Mouse (Mus musculus): ENCODE measurements around the gene Pemt. TPM values are rescaled to one million over a fixed set of nuclear protein-coding genes. Genes with fewer than 3 reads are reported as not detected.

The Pemt gene
- polyA plus RNA-seq (2014; fragmentation: Nextera tagmentation; extraction: Ambion mirVana): 7.3 and 9.4 TPM in 2 replicates

- peak within 1 kb of the TSS; percentile 85 for H3K27ac ChIP-seq (ENCODE audit: low read depth, low read length)
- H3K9me3 ChIP-seq (replicated peaks; ENCODE audit: control insufficient read depth, low read length): no peaks in the 10 kb centered on the region
- peak within 1 kb of the TSS; percentile 47 for H3K4me3 ChIP-seq (ENCODE audit: low read depth, low read length)
- DNase-seq (ENCODE audit: low spot score) (peak; percentile 98), ATAC-seq (peak; percentile 100)
- H3K36me3 ChIP-seq (ENCODE audit: control insufficient read depth, insufficient read depth, low read length): no peaks in the 10 kb centered on the region
- H3K4me1 ChIP-seq (ENCODE audit: control insufficient read depth, insufficient read depth, low read length): peaks cover 6% of the 10 kb centered on the region
- H3K4me2 ChIP-seq (ENCODE audit: low read length): peak within 1 kb of the TSS; percentile 63
- H3K27me3 ChIP-seq (replicated peaks; ENCODE audit: control insufficient read depth, insufficient read depth, low read length): no peaks in the 10 kb centered on the region
- WGBS: under 1% methylated on average over 44 of the region's 44 CpGs
- peak within 1 kb of the TSS; percentile 66 for H3K9ac ChIP-seq (ENCODE audit: low read length)
Measured at GRCm38 (mm10) chr11:60046058-60046735, at the start of gene Pemt. Gene Pemt (minus strand): TSS chr11:60046489.

DNA sequence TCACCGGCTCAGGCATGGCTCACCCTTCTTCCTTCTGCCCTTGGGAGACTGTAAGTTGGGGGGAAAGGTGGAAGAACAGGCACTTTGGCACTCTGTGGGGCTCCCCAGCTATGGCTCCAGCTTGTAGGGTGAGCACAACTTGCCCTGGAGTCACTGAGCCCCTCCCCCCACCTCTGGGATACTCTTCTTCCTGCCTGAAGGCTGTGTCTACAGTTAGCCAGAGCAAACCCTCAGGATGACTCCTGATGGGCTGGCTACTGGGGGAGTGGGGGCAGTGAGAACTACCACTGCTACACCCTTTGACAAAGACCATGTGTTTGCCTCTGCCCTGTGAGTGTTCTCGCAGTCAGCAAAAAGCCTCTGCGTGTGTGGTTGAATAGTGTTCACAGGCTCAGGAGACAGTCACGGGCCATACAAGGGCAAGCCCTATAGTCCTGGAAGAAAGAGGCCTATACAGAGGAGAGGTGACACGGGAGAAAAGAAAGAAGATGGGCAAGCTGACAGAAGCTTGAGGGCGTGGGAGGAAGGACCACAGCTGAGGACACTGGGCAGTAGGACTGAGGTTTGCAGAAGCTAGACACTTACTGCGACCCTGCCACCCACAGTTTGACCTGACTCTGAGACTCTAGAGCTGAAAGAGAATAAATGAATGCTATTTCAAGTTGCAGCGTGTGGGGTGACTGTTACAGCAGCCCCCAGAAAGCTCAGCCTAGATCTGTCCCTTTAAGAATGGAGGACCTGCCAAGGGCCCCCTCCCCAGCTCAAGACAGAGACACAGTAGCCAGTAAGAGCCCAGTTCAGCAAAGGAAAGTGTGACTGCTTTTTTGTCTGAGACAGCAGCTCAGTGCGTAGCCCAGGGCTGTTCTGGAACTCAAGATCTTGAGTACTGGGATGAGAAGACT lies 48.9 kb upstream of the Pemt start:
- no peaks in the 10 kb centered on the region for H3K36me3 ChIP-seq (ENCODE audit: control insufficient read depth, insufficient read depth, low read length)
- WGBS: 64% methylated on average over 9 of the region's 9 CpGs
- no peaks in the 10 kb centered on the region for H3K27me3 ChIP-seq (replicated peaks; ENCODE audit: control insufficient read depth, insufficient read depth, low read length)
- peak overlapping the region; percentile 52; the same call in 1 of the 2 replicates for H3K27ac ChIP-seq (ENCODE audit: low read depth, low read length)
- DNase-seq (ENCODE audit: low spot score): no peak
- H3K4me1 ChIP-seq (ENCODE audit: control insufficient read depth, insufficient read depth, low read length): peaks cover 2% of the 10 kb centered on the region; the same call in 1 of the 2 replicates
- no peak overlapping the region for H3K9ac ChIP-seq (ENCODE audit: low read length)
- no peak for ATAC-seq
- H3K9me3 ChIP-seq (replicated peaks; ENCODE audit: control insufficient read depth, low read length): no peaks in the 10 kb centered on the region
- no peak overlapping the region for H3K4me2 ChIP-seq (ENCODE audit: low read length)
- no peak overlapping the region for H3K4me3 ChIP-seq (ENCODE audit: low read depth, low read length)

DNA sequence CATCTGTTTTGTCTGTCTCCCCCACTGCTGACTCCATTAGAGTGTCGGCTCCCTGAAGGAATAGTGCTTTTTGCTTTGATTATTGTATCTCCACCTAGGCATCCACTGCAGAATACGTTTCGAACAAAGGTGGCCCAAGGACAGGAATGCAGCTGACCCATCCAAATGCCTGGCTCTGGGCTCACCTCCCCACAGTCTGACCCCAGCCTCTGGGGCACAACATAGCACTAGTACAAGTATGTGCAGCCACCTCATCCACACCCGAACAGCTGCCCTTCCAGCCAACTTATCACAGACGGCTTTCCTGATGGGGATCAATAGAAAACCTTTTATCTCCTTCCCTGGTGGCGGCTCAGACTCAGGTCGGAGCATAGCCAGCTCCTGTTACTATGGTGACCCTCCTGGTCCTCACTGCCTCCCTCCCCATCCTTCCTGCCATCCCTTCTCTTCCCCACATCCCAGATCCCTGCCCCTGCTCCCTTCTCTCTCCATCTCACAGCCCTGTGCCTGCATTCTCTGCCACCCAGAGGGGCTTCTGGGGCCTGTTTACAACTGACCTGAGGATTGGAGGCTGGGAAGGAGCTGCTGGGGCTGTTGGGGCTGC lies 47.8 kb upstream of the Pemt start:
- ATAC-seq (peak; percentile 55; the same call in 1 of the 2 replicates), DNase-seq (ENCODE audit: low spot score) (peak; percentile 37)
- Histone ChIP-seq H3K4me1 (ENCODE audit: control insufficient read depth, insufficient read depth, low read length) (peaks cover 2% of the 10 kb centered on the region; the same call in 1 of the 2 replicates), H3K9me3 (replicated peaks; ENCODE audit: control insufficient read depth, low read length) (no peaks in the 10 kb centered on the region), H3K27me3 (replicated peaks; ENCODE audit: control insufficient read depth, insufficient read depth, low read length) (no peaks in the 10 kb centered on the region), H3K9ac (ENCODE audit: low read length) (no peak overlapping the region), H3K27ac (ENCODE audit: low read depth, low read length) (peak overlapping the region; percentile 55), H3K4me3 (ENCODE audit: low read depth, low read length) (no peak overlapping the region), H3K36me3 (ENCODE audit: control insufficient read depth, insufficient read depth, low read length) (no peaks in the 10 kb centered on the region), H3K4me2 (ENCODE audit: low read length) (no peak overlapping the region)
- WGBS: 26% methylated on average over 7 of the region's 7 CpGs

GRCm38 (mm10) chr11:60093227-60093626 lies 46.9 kb upstream of the Pemt start:
- peaks cover 2% of the 10 kb centered on the region; the same call in 1 of the 2 replicates for H3K4me1 ChIP-seq (ENCODE audit: control insufficient read depth, insufficient read depth, low read length)
- no peak overlapping the region for H3K9ac ChIP-seq (ENCODE audit: low read length)
- no peak for ATAC-seq
- H3K9me3 ChIP-seq (replicated peaks; ENCODE audit: control insufficient read depth, low read length): no peaks in the 10 kb centered on the region
- H3K27ac ChIP-seq (ENCODE audit: low read depth, low read length): peak overlapping the region; percentile 55; the same call in 1 of the 2 replicates
- no peak for DNase-seq (ENCODE audit: low spot score)
- H3K4me3 ChIP-seq (ENCODE audit: low read depth, low read length): no peak overlapping the region
- no peaks in the 10 kb centered on the region for H3K36me3 ChIP-seq (ENCODE audit: control insufficient read depth, insufficient read depth, low read length)
- no peaks in the 10 kb centered on the region for H3K27me3 ChIP-seq (replicated peaks; ENCODE audit: control insufficient read depth, insufficient read depth, low read length)
- no peak overlapping the region for H3K4me2 ChIP-seq (ENCODE audit: low read length)

- DNase-seq (ENCODE audit: low spot score): no peak
- Histone ChIP-seq H3K4me1 (ENCODE audit: control insufficient read depth, insufficient read depth, low read length) (peaks cover 2% of the 10 kb centered on the region; the same call in 1 of the 2 replicates), H3K4me3 (ENCODE audit: low read depth, low read length) (no peak overlapping the region), H3K27me3 (replicated peaks; ENCODE audit: control insufficient read depth, insufficient read depth, low read length) (no peaks in the 10 kb centered on the region), H3K9me3 (replicated peaks; ENCODE audit: control insufficient read depth, low read length) (no peaks in the 10 kb centered on the region), H3K27ac (ENCODE audit: low read depth, low read length) (no peak overlapping the region), H3K4me2 (ENCODE audit: low read length) (no peak overlapping the region), H3K36me3 (ENCODE audit: control insufficient read depth, insufficient read depth, low read length) (no peaks in the 10 kb centered on the region), H3K9ac (ENCODE audit: low read length) (no peak overlapping the region)
- whole genome bisulfite sequencing: 65% methylated on average over 7 of the region's 7 CpGs
- no peak for ATAC-seq
Measured at GRCm38 (mm10) chr11:60091422-60091761, 45.1 kb upstream of the Pemt start.

GRCm38 (mm10) chr11:60090696-60091421 lies 44.6 kb upstream of the Pemt start:
- Histone ChIP-seq H3K4me1 (ENCODE audit: control insufficient read depth, insufficient read depth, low read length) (peaks cover 2% of the 10 kb centered on the region; the same call in 1 of the 2 replicates), H3K4me2 (ENCODE audit: low read length) (no peak overlapping the region), H3K27ac (ENCODE audit: low read depth, low read length) (no peak overlapping the region), H3K27me3 (replicated peaks; ENCODE audit: control insufficient read depth, insufficient read depth, low read length) (no peaks in the 10 kb centered on the region), H3K4me3 (ENCODE audit: low read depth, low read length) (no peak overlapping the region), H3K9me3 (replicated peaks; ENCODE audit: control insufficient read depth, low read length) (no peaks in the 10 kb centered on the region), H3K9ac (ENCODE audit: low read length) (no peak overlapping the region), H3K36me3 (ENCODE audit: control insufficient read depth, insufficient read depth, low read length) (no peaks in the 10 kb centered on the region)
- 86% methylated on average over 5 of the region's 5 CpGs for WGBS
- DNase-seq (ENCODE audit: low spot score) (no peak), ATAC-seq (no peak)

DNA sequence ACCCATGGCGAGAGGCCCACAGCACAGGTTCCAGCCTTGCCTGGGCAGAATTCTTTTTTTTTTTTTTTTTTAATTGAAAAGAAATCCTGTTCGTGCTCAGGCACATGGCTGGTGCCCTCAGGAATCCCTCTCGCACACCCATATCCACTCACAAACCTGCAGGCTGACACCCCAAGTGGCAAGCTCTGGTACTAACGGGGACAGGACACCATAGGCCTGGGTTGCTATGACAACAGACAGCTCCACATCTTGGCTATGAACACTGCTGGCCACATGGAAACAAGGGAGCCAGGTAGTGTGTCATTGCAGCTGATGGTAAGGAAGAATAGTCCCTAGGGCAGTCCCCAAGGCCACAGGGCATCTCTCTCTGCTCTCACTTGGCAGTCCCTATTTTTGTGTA lies 42.7 kb upstream of the Pemt start:
- Histone ChIP-seq H3K36me3 (ENCODE audit: control insufficient read depth, insufficient read depth, low read length) (no peaks in the 10 kb centered on the region), H3K9me3 (replicated peaks; ENCODE audit: control insufficient read depth, low read length) (no peaks in the 10 kb centered on the region), H3K27me3 (replicated peaks; ENCODE audit: control insufficient read depth, insufficient read depth, low read length) (no peaks in the 10 kb centered on the region), H3K27ac (ENCODE audit: low read depth, low read length) (no peak overlapping the region), H3K4me1 (ENCODE audit: control insufficient read depth, insufficient read depth, low read length) (no peaks in the 10 kb centered on the region), H3K9ac (ENCODE audit: low read length) (no peak overlapping the region), H3K4me3 (ENCODE audit: low read depth, low read length) (no peak overlapping the region), H3K4me2 (ENCODE audit: low read length) (no peak overlapping the region)
- peak; percentile 81 for DNase-seq (ENCODE audit: low spot score)
- WGBS: 40% methylated on average over 4 of the region's 4 CpGs
- peak; percentile 84 for ATAC-seq

DNA sequence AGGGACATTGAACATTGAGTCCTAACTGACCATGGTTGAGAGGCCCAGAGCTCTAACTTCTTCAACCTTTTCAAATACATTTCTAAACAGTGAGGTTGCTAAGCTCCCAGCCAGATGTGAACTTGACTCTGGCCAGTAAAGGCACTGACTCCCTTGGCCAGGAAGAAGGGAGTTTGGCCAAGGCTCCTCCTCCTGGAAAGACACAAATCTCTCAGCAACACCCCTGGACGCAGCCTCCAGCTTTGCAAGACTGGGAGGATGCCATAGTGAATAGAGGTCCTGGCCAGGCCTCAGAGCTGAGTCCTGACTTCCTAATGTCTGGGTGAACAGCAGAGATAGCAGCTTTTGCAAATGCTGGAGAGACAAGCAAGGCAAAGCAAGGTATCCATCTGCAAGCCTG lies 40.4 kb upstream of the Pemt start:
- Histone ChIP-seq H3K36me3 (ENCODE audit: control insufficient read depth, insufficient read depth, low read length) (no peaks in the 10 kb centered on the region), H3K4me3 (ENCODE audit: low read depth, low read length) (no peak overlapping the region), H3K9me3 (replicated peaks; ENCODE audit: control insufficient read depth, low read length) (no peaks in the 10 kb centered on the region), H3K27ac (ENCODE audit: low read depth, low read length) (no peak overlapping the region), H3K4me2 (ENCODE audit: low read length) (no peak overlapping the region), H3K4me1 (ENCODE audit: control insufficient read depth, insufficient read depth, low read length) (no peaks in the 10 kb centered on the region), H3K9ac (ENCODE audit: low read length) (no peak overlapping the region), H3K27me3 (replicated peaks; ENCODE audit: control insufficient read depth, insufficient read depth, low read length) (no peaks in the 10 kb centered on the region)
- WGBS: 81% methylated on average over 1 of the region's 1 CpGs
- ATAC-seq (no peak), DNase-seq (ENCODE audit: low spot score) (no peak)

Measured in forebrain, embryonic 14.5 days (tissue).